Mouse (Mus musculus) ovary, postnatal 14 days (tissue): Measurements from ENCODE around the gene Fnip1.
A peak's percentile ranks its signal among the peaks of the same experiment; 100 is the strongest.
"Not testable (repeated sequence)": the region's sequence is repeated elsewhere in the genome, so short reads cannot be mapped to it uniquely, and the experiment has no call there.

ENCODE experiments used
- DNase-seq: peaks from one replicate; pipeline ENCODE4 v3.0.0; 2022; ENCODE audit warnings: low spot score

The Fnip1 gene

DNA sequence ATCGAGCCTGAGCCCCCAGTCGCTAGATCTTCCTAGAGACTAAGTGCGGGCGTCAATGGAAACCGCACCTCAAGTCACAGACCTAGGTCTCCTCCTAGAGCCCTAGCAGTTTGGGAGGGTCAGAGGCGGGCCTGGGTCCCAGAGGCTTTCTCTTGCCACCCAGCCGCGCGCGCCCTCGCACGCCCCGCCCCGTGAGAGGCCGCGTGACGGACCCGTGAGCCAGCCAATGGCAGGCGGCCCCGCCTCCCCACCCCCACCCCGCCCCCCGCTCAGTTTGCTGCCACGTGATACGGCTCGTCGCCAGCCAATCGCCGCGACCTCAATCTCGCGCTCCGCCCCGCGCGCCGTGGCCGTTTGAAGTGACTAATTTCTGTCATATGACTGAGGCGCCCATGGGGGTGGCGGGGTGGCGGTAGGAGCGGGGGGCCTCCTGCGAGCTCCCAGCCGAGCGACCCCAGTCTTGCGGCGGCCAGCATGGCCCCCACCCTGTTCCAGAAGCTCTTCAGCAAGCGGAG lies at the start of gene Fnip1:
Fnip1 (plus strand) TSS at position 377 of the 515 bp plus-strand sequence.
- DNase-seq, result peak; percentile 89

GRCm38 (mm10) chr11:54390386-54390785 lies 47.6 kb upstream of the Fnip1 start:
- no peak for DNase-seq

DNA sequence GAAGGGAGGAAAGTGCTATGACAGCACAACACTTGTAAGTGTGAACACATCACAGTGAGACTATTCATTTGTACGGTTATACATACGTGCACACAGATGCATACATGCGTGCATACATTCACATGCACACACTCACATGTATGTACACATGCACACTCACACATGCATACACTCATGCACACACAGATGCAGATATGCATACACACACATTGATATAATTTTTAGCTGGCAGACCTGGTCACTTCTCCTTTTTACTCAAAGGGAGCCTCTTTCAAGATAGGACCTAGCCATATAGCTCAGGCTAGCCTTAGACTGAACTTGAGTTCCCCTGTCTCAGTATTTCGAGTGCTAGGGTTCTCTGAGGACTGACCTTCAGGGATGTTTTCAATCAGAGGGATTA lies 46.7 kb upstream of the Fnip1 start:
- DNase-seq, result no peak

- no peak for DNase-seq
Observed at GRCm38 (mm10) chr11:54396686-54397085, 41.3 kb upstream of the Fnip1 start.

- no peak for DNase-seq
Observed at GRCm38 (mm10) chr11:54398058-54398457, 39.9 kb upstream of the Fnip1 start.

DNA sequence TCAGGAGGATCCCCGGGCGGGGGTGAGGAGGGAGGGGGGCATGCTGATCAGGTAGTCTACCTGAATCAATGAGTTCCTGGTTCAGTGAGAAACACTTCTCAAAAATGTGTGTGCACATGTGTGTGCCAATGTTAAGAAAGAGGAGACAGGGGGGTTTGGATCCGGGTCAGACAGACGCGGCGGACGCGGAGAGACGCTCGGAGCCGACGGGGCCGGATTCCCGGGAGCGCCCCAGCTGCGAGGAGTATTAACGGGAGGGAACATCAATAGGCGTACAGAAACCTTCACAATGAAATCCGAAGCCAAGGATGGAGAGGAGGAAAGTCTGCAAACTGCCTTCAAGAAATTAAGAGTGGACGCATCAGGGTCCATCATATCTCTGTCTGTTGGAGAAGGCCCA lies 37.2 kb upstream of the Fnip1 start:
- not testable (repeated sequence) for DNase-seq

- no peak for DNase-seq
Observed at GRCm38 (mm10) chr11:54404885-54405284, 33.1 kb upstream of the Fnip1 start.

DNA sequence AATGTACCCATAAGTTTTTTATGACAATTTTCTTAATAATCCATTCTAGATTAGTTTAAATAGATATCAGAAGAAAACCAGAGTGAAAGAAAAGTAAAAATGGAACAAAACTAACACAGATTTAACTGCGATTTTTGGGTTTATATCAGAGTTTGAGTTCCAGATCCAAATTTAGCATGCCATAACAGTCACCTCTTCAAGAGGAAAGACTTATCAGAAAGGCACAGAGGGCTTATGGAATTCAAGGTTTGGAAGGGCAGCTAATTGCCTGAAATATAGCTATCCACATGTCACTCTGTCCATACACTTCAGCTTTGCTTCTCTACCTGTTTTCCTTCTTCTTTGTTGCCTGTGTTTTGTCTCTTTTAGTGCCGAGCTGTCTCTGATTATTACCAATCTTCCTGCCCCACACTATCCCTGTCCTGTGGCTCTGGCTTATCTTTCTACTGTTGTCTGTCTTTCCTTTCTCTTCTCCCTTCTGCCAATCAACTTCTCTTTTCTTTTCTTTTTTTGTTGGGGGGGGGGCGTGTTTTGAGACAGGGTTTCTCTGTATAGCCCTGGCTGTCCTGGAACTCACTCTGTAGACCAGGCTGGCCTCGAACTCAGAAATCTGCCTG lies 31.0 kb upstream of the Fnip1 start:
- no peak for DNase-seq

DNA sequence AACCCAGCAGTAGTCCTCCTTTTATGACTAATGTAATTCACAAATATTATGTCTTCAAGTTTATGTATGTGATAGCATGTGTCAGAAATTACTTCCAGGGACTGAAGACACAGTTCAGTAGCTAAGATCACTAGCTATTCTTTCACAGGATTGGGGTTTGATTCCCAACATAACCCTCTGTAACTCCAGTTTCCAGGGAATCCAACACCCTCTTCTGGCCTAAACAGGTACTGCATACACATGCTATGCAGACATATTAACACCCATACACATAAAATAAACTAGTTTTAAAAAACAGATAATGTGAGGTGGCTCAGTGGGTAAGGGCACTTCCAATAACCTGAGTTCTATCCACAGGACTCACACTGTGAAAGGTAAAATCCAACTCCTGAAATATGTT lies 27.4 kb upstream of the Fnip1 start:
- no peak for DNase-seq

DNA sequence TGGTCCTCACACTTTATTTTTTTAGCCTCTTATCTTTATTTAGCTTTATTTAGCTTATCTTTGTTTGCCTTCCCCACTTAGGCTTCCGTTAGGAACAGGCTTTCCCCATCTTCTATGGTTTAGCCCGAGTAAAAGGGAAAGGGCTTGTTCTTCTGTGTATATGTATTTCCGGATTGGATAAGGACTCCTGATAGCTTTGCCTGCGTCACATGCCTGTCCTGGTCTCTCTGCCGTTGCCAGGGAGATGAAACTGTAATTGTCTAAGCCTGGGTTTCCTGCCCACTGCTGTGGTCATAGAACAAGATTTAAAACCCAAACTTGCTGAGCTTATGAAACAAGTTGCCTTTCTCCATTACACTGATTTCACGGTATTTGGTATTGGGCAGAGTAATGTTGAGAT lies 25.0 kb upstream of the Fnip1 start:
- no peak for DNase-seq

DNA sequence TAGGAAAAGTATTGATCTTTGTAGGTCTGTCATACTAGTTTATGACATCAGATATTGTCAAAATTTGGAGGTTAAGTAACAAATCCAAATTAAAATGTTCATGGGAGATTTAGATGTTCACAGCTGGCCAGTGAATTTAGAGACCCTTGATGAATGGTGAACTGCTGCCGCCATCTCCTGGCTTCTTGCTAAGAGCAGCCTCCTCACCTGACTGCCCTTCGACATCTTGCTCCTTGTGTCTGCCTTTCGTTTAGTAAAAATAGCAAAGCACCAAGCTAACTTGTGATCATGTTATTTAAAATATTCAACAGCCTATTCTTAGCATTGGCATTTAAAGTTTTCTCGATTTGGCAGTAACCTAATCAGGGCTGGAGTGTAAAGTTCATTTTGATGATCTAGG lies 15.0 kb upstream of the Fnip1 start:
- no peak for DNase-seq

GRCm38 (mm10) chr11:54426267-54426666 lies 11.7 kb upstream of the Fnip1 start:
- DNase-seq, result no peak

GRCm38 (mm10) chr11:54427138-54427537 lies 10.9 kb upstream of the Fnip1 start:
- DNase-seq, result no peak

DNA sequence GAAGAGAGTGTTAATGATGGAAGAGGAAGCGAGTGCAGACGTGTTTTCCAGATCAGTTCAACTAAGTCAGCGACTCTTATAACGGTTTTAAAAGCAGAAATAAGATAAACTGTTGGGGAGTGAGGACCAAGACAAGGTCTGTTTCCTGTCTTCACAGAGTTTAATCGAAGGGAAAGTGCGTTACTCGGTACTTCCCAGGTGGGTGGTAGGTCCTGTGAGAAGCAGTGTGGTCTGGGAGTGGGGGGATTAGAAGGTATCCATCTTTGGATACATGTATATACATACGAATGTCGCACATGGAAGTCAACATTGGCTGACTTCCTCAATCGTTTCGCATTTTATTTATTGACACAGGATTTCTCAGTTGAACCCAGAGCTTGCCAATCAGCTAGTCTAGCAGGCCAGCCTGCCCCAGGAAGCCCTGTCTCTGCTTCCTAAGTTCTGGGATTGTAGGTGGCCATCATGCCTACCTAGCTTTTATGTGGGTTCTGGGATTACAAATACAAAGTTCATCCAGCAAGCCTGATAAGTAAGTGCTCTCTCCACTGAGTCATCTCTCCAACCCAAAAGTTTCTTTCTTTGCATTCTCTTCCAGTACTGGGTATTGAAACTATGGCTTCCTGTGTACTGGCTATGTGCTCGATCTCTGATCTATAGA lies 10.2 kb upstream of the Fnip1 start:
- DNase-seq, result no peak

- no peak for DNase-seq
Observed at GRCm38 (mm10) chr11:54429224-54429623, 8.8 kb upstream of the Fnip1 start.

- no peak for DNase-seq
Observed at GRCm38 (mm10) chr11:54435797-54436196, 2.2 kb upstream of the Fnip1 start.

DNA sequence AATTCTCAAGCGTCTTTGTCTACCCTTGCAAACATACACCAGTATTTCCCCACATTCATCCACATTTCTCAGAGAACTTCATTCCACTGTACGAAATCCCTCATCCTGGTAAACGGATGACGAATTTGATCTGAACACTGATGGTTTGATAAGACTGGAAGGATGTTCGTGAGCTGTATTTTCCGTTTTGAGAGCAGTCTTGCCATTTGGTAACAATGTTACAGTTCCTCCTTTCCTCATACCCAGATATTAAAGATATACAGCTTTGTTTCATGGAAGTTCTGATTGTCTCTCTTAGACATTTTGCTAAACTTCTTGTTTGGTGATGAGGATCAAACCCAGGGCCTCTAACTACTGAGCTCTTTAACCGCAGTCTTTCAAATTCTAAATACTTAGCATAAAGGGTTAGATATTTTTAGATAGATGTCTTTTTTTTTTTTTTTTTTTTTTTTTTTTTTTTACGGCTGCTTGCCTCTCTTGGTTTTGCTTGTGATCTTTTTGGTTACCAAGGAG lies 633 bp upstream of the Fnip1 start:
- DNase-seq, result no peak

- DNase-seq, result peak; percentile 36
Observed at GRCm38 (mm10) chr11:54438366-54438781, 375 bp downstream of the Fnip1 start.

DNA sequence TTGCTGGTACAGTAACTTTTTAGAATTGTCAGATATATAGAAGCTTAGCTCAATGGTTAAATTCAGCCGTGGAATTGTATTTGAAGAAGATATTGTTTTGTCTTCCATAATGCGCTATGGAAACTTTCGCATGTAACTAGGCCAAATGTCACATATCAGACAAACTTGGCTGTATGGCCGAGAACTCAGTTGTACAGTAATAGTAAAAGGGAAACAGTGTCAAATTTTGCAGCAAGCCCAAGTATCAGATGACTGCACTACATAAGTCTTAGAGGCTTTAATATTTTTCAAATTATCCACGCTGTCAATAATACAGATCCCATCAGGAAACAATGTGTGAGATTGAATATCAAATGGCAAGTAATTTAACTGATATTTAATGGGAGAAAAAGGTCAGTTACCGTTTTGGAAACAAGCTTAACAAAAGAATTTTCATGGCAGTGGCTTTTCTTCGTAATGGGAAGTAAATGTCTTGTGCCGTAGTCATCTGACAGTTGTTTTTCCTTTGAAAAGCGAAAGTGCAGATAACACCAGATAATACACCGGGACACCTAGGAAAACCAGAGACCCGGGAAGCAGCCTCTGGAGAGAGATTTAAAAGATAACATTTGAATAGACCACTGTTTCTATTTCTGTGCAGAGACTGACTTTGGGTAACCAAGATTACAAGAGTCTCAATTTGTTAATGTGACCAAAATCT lies 1.1 kb downstream of the Fnip1 start:
- no peak for DNase-seq

- DNase-seq, result no peak
Observed at GRCm38 (mm10) chr11:54439691-54440029, 1.7 kb downstream of the Fnip1 start.

DNA sequence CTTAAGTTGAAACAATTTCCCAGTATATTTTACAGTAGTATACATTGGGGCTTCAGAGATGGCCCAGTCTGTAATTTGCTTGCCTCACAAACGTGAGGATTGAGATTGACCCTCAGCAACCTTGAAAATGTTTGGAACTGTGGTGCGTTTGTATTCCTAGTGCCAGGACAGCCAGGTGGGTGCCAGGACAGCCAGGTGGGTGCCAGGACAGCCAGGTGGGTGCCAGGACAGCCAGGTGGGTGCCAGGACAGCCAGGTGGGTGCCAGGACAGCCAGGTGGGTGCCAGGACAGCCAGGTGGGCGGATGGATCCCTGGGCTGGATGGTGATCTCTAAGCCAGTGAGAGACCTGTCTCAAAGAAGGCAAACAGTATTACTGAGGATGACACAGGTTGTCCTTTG lies 12.8 kb downstream of the Fnip1 start:
- DNase-seq, result not testable (repeated sequence)

- no peak for DNase-seq
Observed at GRCm38 (mm10) chr11:54454516-54454915, 16.5 kb downstream of the Fnip1 start.

DNA sequence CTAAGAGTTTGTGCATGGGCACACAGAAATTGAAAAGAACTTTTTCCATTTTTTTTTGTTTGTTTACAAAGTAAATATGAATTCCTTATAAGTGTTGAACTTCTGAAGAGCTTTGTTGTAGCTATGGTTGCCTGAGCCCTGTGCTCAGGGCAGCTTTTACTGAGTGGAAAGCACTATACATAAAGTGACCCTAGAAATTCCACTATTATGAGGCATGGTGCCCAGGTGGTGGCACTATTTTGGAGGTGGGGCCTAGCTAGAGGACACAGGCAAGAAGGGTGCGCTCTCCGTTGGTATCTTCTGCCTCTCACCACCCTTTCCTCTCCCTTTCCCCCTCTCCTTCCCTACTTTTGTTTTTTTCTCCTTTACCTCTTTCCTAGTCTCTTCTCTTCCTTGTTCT lies 18.9 kb downstream of the Fnip1 start:
- DNase-seq, result no peak
